Mouse (Mus musculus): ENCODE measurements around the gene Fam124b.
A peak's percentile ranks its signal among the peaks of the same experiment; 100 is the strongest.

The Fam124b gene

DNA sequence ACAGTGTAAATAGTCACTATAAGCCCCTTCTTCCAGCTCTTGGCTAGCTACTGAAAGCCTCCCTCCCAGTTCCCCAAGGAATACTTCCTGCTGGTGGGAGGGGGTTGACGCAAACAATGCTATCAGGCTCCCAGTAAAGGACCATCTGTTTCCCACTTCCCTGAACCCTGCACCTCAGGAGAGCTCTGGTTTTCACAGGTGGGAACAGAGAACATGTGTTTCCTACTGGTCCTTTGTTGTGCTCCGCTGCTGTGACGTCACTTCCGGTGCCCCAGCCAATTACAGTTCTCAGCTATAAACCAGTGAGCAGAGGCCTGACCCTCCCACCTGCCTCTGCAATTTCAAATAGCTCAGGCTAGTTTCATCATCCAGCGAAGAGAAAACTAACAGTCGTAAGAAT lies at the start of gene Fam124b:
Gene Fam124b (minus strand): TSS at position 206 of the 400 bp plus-strand sequence.
- DNase-seq (ENCODE audit: low spot score): no peak

DNA sequence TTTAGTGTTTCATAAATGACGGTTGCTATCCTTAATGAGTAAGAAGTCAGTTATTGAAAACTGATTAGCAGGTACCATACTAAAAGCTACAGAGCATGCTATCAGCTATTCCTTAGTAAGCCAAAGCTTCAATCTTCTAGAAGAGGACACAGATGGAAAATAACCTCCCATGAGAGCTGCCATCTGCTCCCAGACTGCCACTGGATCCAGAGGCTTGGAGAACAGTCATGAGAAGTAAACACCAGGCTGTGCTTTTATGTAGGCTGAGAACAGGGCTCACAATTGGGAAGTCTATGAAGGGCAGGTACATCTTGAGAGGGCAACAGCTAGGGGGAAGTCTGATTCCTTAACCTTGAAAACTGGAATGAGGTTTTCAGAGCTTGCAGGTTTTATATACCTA lies 42.2 kb upstream of the Fam124b start:
- no peak for DNase-seq (ENCODE audit: low spot score)

DNA sequence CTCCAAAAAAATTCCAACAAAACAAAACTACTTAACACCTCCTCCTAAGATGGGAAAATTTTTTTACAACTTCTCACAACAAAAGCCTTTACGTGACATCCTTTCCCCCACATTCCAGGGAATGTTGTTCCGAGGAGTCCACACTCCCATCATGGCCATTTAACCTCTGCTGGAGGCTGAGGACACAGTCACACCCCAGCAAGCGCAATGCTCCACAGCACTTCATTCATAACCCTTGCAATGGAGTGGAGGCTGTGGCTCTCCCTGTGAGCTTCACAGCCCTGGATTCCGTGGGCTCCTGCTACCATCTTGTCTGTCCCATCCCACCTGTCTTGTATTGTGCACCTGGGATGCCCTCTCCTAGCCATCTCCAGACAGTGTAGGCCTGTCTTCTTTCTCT lies 40.4 kb upstream of the Fam124b start:
- no peak for DNase-seq (ENCODE audit: low spot score)

DNA sequence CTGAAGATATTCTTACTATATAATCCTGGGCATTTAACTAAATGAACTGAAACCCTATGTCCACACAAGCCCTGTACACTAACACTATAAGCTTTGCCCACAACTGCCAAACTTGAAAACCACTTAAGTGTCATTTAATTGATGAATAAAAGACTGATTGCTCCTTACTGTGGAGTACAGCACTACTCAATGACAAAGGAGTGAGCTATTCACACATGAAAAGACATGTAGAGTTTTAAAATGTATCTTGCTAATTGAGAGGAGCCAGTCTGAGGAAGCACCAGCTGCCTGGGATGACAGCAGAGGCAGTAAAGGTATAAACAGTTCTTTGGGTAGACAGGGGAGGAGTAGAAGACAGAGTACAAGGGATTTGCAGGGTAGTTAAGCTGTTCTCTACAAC lies 35.0 kb upstream of the Fam124b start:
- no peak for DNase-seq (ENCODE audit: low spot score)

DNA sequence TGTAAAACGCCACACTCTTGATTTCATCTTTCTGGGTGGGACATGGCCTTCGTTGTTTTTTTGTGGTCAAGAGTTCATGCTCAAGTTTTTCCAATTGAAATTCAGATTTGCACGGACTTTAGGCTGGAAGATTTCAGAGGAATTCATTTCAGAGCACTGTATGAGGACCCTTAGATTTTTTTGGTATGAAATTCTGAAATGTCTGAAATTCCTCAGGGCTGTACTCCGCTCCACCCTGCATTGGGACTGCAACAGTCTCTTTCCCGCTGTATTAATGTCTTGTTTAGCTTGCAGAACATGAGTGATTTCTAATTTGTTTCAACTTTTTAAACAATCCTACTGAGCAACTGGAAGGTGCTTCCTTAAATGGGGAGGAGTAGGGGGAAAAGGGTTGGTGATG lies 32.0 kb upstream of the Fam124b start:
- DNase-seq (ENCODE audit: low spot score): no peak

DNA sequence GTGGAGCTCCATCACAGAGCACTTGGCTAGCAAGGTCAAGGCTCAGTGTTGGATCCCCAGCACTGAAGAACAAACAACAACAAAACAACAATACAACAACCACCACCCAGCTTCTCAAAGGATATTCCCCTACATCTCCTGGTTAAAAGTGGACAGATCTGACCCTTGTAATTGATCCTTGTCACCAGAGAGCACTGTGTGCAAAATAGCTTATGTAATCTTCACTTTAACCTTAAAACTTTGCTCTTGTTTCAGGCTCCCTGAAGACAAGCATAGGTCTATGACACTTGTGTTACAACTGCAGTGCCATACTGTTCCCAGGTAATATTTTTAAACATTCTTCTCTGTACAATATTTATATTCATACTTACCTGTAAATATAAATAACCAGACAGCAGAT lies 28.9 kb upstream of the Fam124b start:
- DNase-seq (ENCODE audit: low spot score): no peak

DNA sequence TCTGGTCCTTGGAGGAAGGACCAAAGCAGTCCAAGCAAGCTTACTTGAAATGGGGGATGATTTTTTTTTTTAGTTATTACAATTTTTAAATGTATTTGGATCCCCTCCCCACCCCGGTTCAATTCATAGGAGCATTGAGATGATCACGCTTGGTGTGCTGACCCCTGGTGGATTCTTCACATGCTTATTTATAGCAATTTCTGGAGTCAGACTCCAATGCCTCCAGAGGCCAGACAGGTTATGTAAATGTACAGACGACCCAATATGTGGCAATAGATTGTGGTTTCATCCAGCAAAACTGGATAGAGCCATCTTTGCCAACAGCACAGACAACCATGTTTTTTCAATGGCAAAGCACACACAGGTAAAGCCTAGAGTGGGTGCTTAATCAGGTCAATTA lies 25.9 kb upstream of the Fam124b start:
- DNase-seq (ENCODE audit: low spot score): no peak

DNA sequence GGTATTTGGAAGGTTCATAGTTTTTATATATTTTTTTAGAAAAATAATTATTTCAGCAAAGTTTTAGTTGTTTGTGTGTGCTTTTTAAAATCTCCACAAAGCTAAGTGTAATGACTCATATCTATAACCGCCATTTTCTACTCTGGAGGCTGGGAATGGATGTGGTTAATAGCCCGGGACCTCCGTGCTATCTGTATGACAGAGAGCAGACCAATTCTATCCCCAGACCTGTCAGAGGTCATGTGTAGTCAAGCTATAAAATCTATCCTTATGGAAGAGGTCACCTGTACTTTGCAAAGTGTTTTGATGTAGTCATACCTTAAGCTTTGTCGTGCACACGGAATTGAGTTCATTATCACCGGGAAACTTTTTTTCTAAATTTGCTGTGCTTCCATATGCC lies 23.3 kb upstream of the Fam124b start:
- DNase-seq (ENCODE audit: low spot score): no peak

DNA sequence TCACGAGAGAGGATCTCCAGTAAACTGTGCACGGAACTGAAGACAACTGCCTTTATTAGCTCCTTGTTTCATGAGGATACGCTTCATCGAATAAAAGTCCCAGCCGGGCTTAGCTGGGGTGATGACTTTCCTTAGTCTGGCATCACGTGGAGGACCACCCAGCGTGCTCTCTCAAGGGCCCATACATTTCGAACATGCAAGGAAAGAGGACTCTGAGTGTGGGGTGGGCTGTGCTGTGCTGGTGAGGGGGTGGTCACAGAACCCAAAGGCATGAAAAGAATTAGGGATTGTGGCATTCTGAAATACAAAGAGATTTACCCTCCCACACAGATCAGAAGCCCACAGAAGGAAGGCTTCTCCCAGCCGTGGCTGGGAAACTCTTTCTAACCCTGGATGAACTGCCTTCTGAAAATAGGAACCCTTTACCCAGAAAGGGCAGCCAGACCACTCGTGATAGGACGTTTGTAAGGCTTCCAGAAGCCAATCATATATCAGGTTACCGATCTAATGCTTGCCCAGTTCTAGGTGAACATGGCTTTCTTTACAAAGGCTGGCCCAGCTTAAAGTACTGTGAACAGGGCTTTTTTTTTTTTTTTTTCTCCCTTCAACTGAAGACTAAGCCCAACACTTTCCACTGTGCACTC lies 21.9 kb upstream of the Fam124b start:
- no peak for DNase-seq (ENCODE audit: low spot score)

DNA sequence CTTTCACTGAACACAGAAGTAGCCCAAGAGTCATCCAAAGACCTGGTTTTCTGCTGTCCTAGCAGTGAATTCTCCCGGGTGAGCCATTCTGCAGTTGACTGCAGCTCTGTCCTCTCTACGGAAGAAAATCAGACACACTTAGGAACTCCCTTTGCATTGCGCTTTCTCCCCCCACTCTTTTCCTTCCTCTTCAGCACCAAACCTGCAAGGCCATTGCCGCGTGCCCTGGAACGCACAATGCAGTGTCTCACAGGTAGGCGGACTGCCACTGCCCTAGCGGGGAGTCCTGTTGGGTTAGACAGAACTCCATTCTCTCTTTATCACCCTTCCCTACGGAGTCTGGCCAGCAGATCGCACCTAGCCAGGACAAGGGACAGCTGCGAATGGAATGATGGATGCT lies 21.2 kb upstream of the Fam124b start:
- no peak for DNase-seq (ENCODE audit: low spot score)

DNA sequence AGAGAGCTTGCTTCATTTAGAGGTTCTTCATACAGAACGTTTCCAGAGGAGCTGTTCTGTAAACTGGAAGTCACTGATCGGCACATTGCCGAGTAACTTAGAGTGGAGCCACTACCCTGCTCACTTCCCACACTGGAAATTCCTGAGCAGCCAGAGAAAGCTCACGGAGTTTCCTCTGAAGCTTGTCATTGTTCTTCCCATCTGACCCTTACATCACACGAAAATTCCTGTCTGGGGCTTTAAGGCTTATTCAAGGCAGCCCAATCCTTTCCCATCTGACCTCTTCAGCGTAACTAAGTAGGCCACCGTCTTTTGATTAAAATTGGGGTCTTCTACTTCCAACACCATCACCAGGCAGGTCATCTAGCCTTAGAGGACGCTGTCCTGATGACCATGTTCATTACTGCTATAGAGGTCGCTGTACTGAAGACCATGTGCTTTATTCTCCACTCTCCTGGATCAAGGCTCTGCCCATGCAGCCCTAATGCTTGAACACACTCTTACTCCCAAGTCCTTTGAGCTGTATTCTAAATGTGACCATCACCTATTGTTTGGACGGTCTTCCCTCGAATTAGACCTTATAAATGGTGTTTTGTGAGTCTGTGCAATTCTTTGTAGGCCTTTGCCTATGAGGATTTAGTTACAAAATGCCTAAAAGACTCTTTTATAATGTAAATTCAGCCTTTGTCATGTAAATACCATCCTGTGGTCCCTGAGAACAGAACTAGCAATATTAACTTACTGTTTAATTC lies 18.9 kb upstream of the Fam124b start:
- no peak for DNase-seq (ENCODE audit: low spot score)

DNA sequence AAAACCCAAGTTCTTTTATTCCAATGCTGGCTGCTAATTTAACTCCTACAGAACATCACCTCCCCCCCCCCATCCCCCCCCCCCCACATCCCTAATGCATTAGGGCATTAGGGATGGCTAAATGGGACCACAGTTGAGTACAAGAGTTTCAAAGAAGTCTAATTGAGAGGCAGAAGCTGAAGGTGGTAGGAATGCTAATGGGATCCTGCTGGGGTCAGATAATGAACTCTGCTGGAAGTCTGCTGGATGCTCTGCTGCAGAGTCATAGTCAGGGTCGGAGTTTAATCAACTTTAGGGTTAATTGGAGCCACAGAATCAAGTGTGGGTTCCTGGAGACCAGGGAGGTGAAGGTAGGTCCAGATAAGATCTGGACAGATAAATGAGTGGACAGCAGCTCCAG lies 17.9 kb upstream of the Fam124b start:
- no peak for DNase-seq (ENCODE audit: low spot score)

DNA sequence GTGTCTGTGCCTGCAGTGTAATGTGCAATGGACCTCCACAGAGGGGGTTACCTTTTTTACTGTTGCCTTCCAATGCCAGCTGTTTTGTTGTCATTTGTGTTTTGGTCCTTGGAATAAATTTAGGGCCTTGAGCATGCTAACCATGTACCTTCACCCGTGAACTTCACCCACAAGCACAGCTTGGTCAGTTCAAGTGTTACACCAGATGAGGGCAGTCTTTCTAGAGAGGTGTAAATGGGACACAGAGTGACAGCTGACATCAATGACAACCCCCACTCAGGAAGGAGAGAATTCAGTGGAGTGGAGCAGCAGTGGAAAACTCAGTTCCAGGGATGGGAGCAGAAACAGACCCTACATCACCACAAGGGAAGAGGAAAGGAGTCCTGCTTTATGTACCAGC lies 12.3 kb upstream of the Fam124b start:
- no peak for DNase-seq (ENCODE audit: low spot score)

DNA sequence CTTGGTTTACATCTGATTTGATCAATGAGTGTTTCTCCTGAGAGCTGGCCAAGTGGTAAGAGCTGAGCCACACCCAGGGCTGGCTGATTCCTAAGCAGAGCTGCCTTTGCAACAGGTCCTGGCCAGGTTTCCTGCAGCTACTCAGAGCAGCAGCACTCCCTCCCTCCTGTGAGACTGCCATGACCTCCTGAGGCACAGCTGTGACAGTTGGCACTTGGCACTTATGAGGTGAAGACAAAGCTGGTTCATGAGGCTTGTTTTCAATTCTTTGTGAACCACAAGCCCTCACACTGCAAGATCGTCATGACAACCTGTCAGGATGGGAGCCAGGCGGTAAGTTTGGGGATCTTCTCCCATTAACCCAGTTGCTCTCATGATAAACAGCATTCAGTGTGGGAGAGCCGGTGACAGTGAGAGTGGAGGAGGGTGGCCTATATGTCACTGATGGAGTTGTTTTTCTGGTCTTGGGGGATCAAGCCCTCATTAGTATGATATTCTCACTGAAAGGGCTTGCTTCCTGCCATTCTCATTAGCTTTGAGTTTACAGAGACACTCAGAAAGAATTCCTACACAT lies 6.7 kb upstream of the Fam124b start:
- DNase-seq (ENCODE audit: low spot score): peak; percentile 10

DNA sequence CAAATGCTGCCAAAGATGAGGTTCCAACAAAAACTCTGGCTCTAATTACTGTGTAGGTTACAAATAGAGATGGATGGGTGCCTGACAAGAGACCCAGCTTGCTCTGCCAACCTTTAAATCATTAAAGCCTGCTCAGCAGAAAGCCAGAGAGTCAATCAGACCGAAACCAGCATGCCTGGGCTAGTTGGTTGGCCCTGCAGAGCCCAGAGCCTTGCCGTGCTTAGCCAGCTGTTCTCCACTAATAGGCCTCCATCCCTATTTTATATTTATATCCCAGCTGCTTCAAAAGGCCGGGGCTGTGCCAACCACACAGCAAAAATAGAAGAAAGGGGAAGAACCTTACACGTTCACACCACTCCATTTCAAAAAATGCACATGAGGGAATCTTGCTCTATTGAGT lies 2.9 kb upstream of the Fam124b start:
- no peak for DNase-seq (ENCODE audit: low spot score)

DNA sequence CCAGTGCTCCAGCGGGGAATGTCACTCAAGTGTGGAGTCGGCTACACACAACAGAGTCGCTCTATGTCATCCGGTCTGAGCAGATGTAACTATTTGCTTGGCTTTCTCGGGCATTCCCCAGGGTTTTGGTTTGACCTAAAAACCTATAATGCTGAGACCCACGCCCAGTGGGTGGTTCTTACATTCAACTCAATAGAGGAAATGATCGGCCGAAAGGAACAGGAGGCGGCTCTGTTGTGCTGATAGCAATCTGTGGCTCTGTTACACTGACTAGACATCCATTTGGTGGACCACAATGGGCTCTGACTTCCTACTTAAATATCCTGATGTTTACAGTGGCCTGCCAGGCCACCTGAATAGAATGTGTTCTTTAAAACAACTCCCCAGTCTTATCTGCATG lies 4.4 kb downstream of the Fam124b start:
- no peak for DNase-seq (ENCODE audit: low spot score)

DNA sequence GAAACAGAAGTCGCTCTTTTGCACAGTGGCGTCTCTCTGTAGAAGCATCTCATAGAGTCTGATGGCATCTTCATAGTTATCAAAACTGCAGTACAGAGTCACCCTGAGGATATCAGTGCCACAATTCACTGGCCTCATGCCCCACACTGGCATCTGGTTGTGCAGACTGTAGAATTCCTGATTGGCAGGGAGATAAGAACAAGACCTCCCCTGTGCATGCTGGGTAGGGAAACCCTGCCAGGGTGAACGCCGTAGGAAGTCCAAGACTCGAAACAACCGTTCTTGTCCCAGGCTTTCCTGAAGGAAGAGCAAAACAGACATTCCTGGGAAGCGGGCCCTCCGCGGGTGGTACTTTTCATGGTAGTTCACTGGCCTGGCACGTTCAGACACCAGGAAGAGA lies 5.1 kb downstream of the Fam124b start:
- DNase-seq (ENCODE audit: low spot score): no peak

DNA sequence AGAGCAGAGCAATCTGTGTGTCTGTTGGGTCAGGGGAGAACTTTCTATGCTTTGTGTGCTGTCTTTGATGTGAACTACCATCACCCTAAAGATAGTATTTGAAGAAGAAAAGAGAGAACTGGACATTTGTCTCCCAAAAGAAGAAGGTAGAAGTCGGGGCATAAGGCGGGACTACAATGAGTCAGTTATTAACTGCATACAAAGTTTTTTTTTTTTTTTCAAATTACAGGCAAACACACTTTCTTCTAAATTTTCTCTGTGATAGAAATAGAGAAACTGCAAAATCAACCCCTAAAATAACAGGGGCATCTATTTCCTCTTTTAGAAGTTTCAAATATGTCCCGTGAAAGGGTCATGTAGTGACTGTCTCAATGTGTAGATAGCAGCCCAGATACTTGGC lies 16.0 kb downstream of the Fam124b start:
- no peak for DNase-seq (ENCODE audit: low spot score)

DNA sequence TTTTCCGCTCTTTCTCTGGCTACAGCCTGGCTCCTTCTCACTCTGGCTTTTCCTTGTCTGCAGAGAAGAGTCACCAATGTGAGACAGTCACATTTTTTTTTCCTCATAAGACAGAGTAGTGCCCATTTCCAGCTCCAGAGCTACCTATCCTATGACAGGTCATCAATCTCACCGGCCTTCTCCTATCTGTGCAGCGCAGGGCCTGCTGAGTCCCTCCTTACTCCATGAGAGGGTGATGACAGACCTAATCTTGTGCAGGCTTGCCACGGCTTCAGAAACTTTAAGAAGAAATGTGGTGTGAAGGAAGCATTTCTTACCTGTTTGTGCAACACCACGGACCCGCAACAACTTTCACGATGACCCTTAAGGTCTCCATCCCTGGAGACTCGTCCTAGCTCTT lies 25.4 kb downstream of the Fam124b start:
- no peak for DNase-seq (ENCODE audit: low spot score)

DNA sequence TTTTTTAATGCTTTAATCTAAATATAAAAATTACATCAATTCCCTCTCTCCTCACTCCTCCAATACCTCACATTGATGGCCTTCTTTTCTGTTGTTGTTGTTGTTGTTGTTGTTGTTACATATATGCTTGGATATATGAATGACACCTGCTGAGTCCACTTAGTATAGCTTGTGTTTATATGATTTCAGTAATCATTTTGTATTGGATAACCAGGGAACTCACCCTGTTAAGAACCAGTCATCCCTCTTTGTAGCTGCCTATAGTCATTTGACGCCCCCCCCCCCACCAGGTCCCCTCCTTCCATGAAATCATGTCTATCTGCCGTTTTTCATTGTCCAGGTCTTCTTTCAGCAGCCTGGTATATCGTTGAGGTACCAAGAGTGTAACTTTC lies 36.9 kb downstream of the Fam124b start:
- no peak for DNase-seq (ENCODE audit: low spot score)

DNA sequence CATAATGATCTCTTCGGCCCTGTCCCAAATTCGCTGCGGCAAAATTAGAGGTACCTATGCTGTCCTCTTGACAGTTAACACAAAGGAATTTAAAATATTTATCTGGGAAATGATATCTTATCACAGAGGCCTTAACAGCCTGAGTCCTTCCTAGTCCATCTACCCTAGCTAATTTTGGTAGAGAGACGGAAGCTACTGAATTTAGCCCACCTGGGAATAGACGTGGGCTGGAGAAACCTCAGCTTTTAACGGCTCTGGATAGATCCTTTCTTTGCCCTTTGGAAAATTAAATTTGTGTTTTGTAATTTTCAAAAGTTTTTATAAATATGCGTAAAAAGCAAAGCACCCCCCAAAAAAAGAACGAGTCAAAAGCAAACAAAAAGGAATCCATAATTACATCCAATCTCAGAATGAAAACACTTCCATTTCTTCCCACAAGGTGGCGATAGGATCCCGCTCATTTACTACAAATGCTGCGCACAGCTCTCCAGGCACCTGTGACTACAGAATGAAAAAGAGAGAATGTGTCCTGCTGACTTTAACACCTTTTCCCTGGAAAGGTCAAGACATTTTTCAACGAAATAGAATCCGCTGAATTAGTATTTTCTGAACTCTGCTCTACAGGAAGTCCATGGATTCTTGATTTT lies 37.4 kb downstream of the Fam124b start:
- peak; percentile 75 for DNase-seq (ENCODE audit: low spot score)

DNA sequence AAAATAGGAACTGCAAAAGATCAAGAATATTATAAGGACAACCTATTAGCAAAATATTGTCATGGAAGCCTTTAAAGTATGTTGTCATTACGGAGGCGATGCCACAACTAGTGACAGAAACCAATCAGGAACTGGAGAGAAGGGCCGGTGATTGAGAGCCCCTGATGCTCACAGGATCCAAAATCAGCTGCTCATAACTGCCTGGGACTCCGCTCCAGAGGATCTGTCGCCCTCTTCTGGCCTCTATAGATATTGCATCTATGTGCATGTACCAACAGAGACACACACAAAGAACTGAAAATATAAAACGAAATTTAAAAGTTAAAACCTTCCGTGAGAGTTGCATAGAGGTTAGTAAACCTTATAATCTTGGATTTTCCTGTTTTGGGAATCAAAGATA lies 38.1 kb downstream of the Fam124b start:
- peak; percentile 3 for DNase-seq (ENCODE audit: low spot score)

Data from adipocyte (in vitro differentiated cells).